9 mouse cellular contexts compared by ENCODE assay signal in the genomic region with DNA sequence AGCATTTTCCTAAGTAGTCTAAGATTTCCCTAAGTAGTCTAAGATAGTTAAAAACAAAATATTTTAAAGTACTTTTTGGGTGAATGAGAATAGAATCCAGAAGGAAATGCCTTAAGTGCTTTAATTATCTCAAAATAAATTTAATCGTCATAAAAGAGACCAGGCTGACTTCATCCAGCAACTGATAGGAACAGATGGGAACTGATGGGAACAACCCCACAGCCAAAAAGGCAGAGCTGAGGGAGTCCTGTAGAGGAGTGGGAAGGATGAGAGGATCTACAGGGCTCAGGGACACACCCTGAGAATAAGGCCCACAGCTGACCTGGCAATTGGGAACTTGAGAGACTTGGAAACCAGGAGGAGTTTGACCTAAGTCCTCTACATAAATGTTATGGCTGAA.
"Had no signal": no experiment of that assay in that cellular context is flagged by ENCODE, and none has a peak within 500 bp of the region (broad histone marks: within the 10 kb centered on the region; RNA-seq: fewer than 3 reads in every experiment).

No protein-coding gene starts in this region.

- DNase-seq: kidney, adult 18-20 months; kidney, postnatal 10 days; kidney, postnatal 4 days; lung, adult 2 months; lung, postnatal 10 days; lung, postnatal 4 days; spleen, adult 18-20 months; thymus, postnatal 4 days had no signal

- ATAC-seq: midbrain, embryonic 15.5 days had no signal
